Mouse (Mus musculus): Measurements from ENCODE around the gene Gng3. TPM values are rescaled to one million over a fixed set of nuclear protein-coding genes. Genes with fewer than 3 reads are reported as not detected.
A peak's percentile ranks its signal among the peaks of the same experiment; 100 is the strongest.
"Not testable (repeated sequence)": the region's sequence is repeated elsewhere in the genome, so short reads cannot be mapped to it uniquely, and the experiment has no call there.

The Gng3 gene
- polyA plus RNA-seq, 1 experiment = not detected

- Histone ChIP-seq H3K4me3 (replicated peaks) (no peak overlapping the region), H3K27me3 (replicated peaks) (peaks cover 2% of the 10 kb centered on the region), H3K4me1 (peaks cover 23% of the 10 kb centered on the region), H3K9me3 (no peaks in the 10 kb centered on the region), H3K36me3 (replicated peaks; ENCODE audit: low read length) (peaks cover 57% of the 10 kb centered on the region)
- TF ChIP-seq GATA1 (IDR thresholded peaks at IDR 0.05; ENCODE audit: borderline replicate concordance, low read length) (no peak), FLI1 (IDR thresholded peaks at IDR 0.05; ENCODE audit: low read length) (no peak)
Measured at GRCm38 (mm10) chr19:8848356-8848755, 9.4 kb upstream of the Gng3 start.

- Histone ChIP-seq H3K27me3 (replicated peaks) (no peaks in the 10 kb centered on the region), H3K4me1 (peaks cover 35% of the 10 kb centered on the region), H3K9me3 (no peaks in the 10 kb centered on the region), H3K4me3 (replicated peaks) (no peak overlapping the region), H3K36me3 (replicated peaks; ENCODE audit: low read length) (peaks cover 79% of the 10 kb centered on the region)
- TF ChIP-seq FLI1 (IDR thresholded peaks at IDR 0.05; ENCODE audit: low read length) = no peak
- TF ChIP-seq GATA1 (IDR thresholded peaks at IDR 0.05; ENCODE audit: borderline replicate concordance, low read length) = no peak
Measured at GRCm38 (mm10) chr19:8844371-8845129, 5.6 kb upstream of the Gng3 start.

- H3K9me3 ChIP-seq = no peaks in the 10 kb centered on the region
Measured at GRCm38 (mm10) chr19:8842961-8843360, 4.0 kb upstream of the Gng3 start.

GRCm38 (mm10) chr19:8841012-8841411, 2.0 kb upstream of the Gng3 start:
- Histone ChIP-seq H3K27me3 (replicated peaks) (no peaks in the 10 kb centered on the region), H3K4me1 (peaks cover 62% of the 10 kb centered on the region), H3K4me3 (replicated peaks) (peak overlapping the region; percentile 94), H3K9me3 (no peaks in the 10 kb centered on the region), H3K36me3 (replicated peaks; ENCODE audit: low read length) (peaks cover 55% of the 10 kb centered on the region)
- TF ChIP-seq FLI1 (IDR thresholded peaks at IDR 0.05; ENCODE audit: low read length) (no peak), GATA1 (IDR thresholded peaks at IDR 0.05; ENCODE audit: borderline replicate concordance, low read length) (no peak)

More at GRCm38 (mm10) chr19:8842961-8843360, 4.0 kb upstream of the Gng3 start:
- Histone ChIP-seq H3K4me1 (peaks cover 50% of the 10 kb centered on the region), H3K4me3 (replicated peaks) (peak overlapping the region; percentile 40), H3K36me3 (replicated peaks; ENCODE audit: low read length) (peaks cover 71% of the 10 kb centered on the region), H3K27me3 (replicated peaks) (no peaks in the 10 kb centered on the region)
- TF ChIP-seq FLI1 (IDR thresholded peaks at IDR 0.05; ENCODE audit: low read length) = no peak
- no peak for TF ChIP-seq GATA1 (IDR thresholded peaks at IDR 0.05; ENCODE audit: borderline replicate concordance, low read length)

GRCm38 (mm10) chr19:8839908-8840791, 1.2 kb upstream of the Gng3 start:
- TF ChIP-seq FLI1 (IDR thresholded peaks at IDR 0.05; ENCODE audit: low read length) (no peak), GATA1 (IDR thresholded peaks at IDR 0.05; ENCODE audit: borderline replicate concordance, low read length) (no peak)
- H3K4me3 ChIP-seq (replicated peaks) = peak overlapping the region; percentile 94
- H3K27me3 ChIP-seq (replicated peaks) = no peaks in the 10 kb centered on the region
- H3K36me3 ChIP-seq (replicated peaks; ENCODE audit: low read length) = peaks cover 55% of the 10 kb centered on the region
- H3K9me3 ChIP-seq = no peaks in the 10 kb centered on the region
- peaks cover 62% of the 10 kb centered on the region for H3K4me1 ChIP-seq

GRCm38 (mm10) chr19:8838041-8838730, 808 bp downstream of the Gng3 start:
- H3K9me3 ChIP-seq = no peaks in the 10 kb centered on the region

GRCm38 (mm10) chr19:8837251-8837791, 1.7 kb downstream of the Gng3 start, which contains the start of gene Bscl2:
TSS of gene Bscl2 (plus strand) at chr19:8837467.
- peaks cover 60% of the 10 kb centered on the region for H3K36me3 ChIP-seq (replicated peaks; ENCODE audit: low read length)
- no peak for TF ChIP-seq GATA1 (IDR thresholded peaks at IDR 0.05; ENCODE audit: borderline replicate concordance, low read length)
- no peak for TF ChIP-seq FLI1 (IDR thresholded peaks at IDR 0.05; ENCODE audit: low read length)
- H3K27me3 ChIP-seq (replicated peaks) = no peaks in the 10 kb centered on the region
- peak within 1 kb of the TSS; percentile 93 for H3K4me3 ChIP-seq (replicated peaks)
- H3K4me1 ChIP-seq = peaks cover 58% of the 10 kb centered on the region
- no peaks in the 10 kb centered on the region for H3K9me3 ChIP-seq

More at GRCm38 (mm10) chr19:8838041-8838730, 808 bp downstream of the Gng3 start:
- no peak for TF ChIP-seq FLI1 (IDR thresholded peaks at IDR 0.05; ENCODE audit: low read length)
- TF ChIP-seq GATA1 (IDR thresholded peaks at IDR 0.05; ENCODE audit: borderline replicate concordance, low read length) = no peak
- Histone ChIP-seq H3K4me3 (replicated peaks) (peak overlapping the region; percentile 93), H3K4me1 (peaks cover 58% of the 10 kb centered on the region), H3K36me3 (replicated peaks; ENCODE audit: low read length) (peaks cover 59% of the 10 kb centered on the region), H3K27me3 (replicated peaks) (no peaks in the 10 kb centered on the region)

GRCm38 (mm10) chr19:8836327-8836726, 2.7 kb downstream of the Gng3 start:
- H3K4me3 ChIP-seq (replicated peaks); H3K27me3 ChIP-seq (replicated peaks); H3K9me3 ChIP-seq: not testable (repeated sequence)
- H3K4me1 ChIP-seq = peaks cover 48% of the 10 kb centered on the region
- H3K36me3 ChIP-seq (replicated peaks; ENCODE audit: low read length) = peaks cover 61% of the 10 kb centered on the region

GRCm38 (mm10) chr19:8832971-8833370, 6.0 kb downstream of the Gng3 start:
- peak overlapping the region; percentile 28 for H3K4me3 ChIP-seq (replicated peaks)
- peaks cover 83% of the 10 kb centered on the region for H3K36me3 ChIP-seq (replicated peaks; ENCODE audit: low read length)
- H3K4me1 ChIP-seq = peaks cover 28% of the 10 kb centered on the region
- TF ChIP-seq GATA1 (IDR thresholded peaks at IDR 0.05; ENCODE audit: borderline replicate concordance, low read length) (no peak), FLI1 (IDR thresholded peaks at IDR 0.05; ENCODE audit: low read length) (no peak)
- H3K27me3 ChIP-seq (replicated peaks) = no peaks in the 10 kb centered on the region
- no peaks in the 10 kb centered on the region for H3K9me3 ChIP-seq
